Mouse (Mus musculus): ENCODE measurements around the gene Olfr1206.

The Olfr1206 gene

GRCm38 (mm10) chr2:88862931-88863330 is at the start of gene Olfr1206:
Gene Olfr1206 (plus strand): TSS chr2:88863231.
- DNase-seq (ENCODE audit: low spot score in 2 of 2) = no peak

GRCm38 (mm10) chr2:88814196-88814595 is 48.8 kb upstream of the Olfr1206 start, which contains the start of gene Olfr1202:
Gene Olfr1202 (plus strand): TSS chr2:88814496.
- DNase-seq (ENCODE audit: low spot score in 2 of 2) = no peak

GRCm38 (mm10) chr2:88829437-88829836 is 33.6 kb upstream of the Olfr1206 start, which contains the start of gene Olfr1205:
Gene Olfr1205 (plus strand): TSS chr2:88829737.
- DNase-seq (ENCODE audit: low spot score in 2 of 2) = no peak

GRCm38 (mm10) chr2:88838477-88838876 is 24.6 kb upstream of the Olfr1206 start:
- DNase-seq (ENCODE audit: low spot score in 2 of 2) = no peak

- no peak for DNase-seq (ENCODE audit: low spot score in 2 of 2)
These were observed 14.0 kb upstream of the Olfr1206 start, which contains the start of gene Olfr1204 for GRCm38 (mm10) chr2:88848992-88849391. Gene Olfr1204 (plus strand): TSS chr2:88849292.

- DNase-seq (ENCODE audit: low spot score in 2 of 2) = no peak
These were observed 39.2 kb downstream of the Olfr1206 start, which contains the start of gene Olfr1208 for GRCm38 (mm10) chr2:88902211-88902610. Gene Olfr1208 (minus strand): TSS chr2:88902311.

- no peak for DNase-seq (ENCODE audit: low spot score in 2 of 2)
These were observed 52.0 kb downstream of the Olfr1206 start, which contains the start of gene Olfr1209 for GRCm38 (mm10) chr2:88915057-88915456. Gene Olfr1209 (minus strand): TSS chr2:88915157.

All from frontal cortex, postnatal 25 days (tissue).